Mouse (Mus musculus): ENCODE data around the gene Gm3182. TPM values are rescaled to one million over a fixed set of nuclear protein-coding genes. Genes with fewer than 3 reads are reported as not detected.
"Not testable (repeated sequence)": the region's sequence is repeated elsewhere in the genome, so short reads cannot be mapped to it uniquely, and the experiment has no call there.

Gm3182 gene
- not detected in 2 replicates for polyA plus RNA-seq (2012; rRNA removed)

GRCm38 (mm10) chr14:4481445-4481844, at the start of gene Gm3182:
TSS of gene Gm3182 (plus strand) at chr14:4481745.
- 85% methylated on average over 1 of the region's 2 CpGs for WGBS
- H3K4me1 ChIP-seq (ENCODE audit: control insufficient read depth, insufficient read depth, insufficient read length); H3K36me3 ChIP-seq (ENCODE audit: control insufficient read depth, insufficient read depth, low read length); H3K27ac ChIP-seq (ENCODE audit: insufficient read depth, low read length); H3K27me3 ChIP-seq (ENCODE audit: control insufficient read depth, insufficient read depth, low read length); H3K4me3 ChIP-seq (ENCODE audit: extremely low read depth, insufficient read depth, insufficient read length); DNase-seq (ENCODE audit: low read depth in 1 of 2, low spot score in 2 of 2): not testable (repeated sequence)

GRCm38 (mm10) chr14:4499425-4499824, 17.9 kb downstream of the Gm3182 start:
- not testable (repeated sequence) for H3K27ac ChIP-seq (ENCODE audit: insufficient read depth, low read length); DNase-seq (ENCODE audit: low read depth in 1 of 2, low spot score in 2 of 2); H3K4me1 ChIP-seq (ENCODE audit: control insufficient read depth, insufficient read depth, insufficient read length); H3K36me3 ChIP-seq (ENCODE audit: control insufficient read depth, insufficient read depth, low read length); H3K27me3 ChIP-seq (ENCODE audit: control insufficient read depth, insufficient read depth, low read length); H3K4me3 ChIP-seq (ENCODE audit: extremely low read depth, insufficient read depth, insufficient read length)
- WGBS = 10% methylated on average over 19 of the region's 25 CpGs

Other genes with a start within 250 kb of the Gm3182 start
- gene Gm3138, start 232.1 kb upstream of the Gm3182 start, polyA plus RNA-seq (2012; rRNA removed) = not detected in 2 replicates
- not detected in 2 replicates for gene Gm3149, start 164.5 kb upstream of the Gm3182 start, polyA plus RNA-seq (2012; rRNA removed)
- gene 2610042L04Rik, start 147.0 kb upstream of the Gm3182 start, polyA plus RNA-seq (2012; rRNA removed) = not detected in 2 replicates
- gene Gm3159, start 84.2 kb upstream of the Gm3182 start, polyA plus RNA-seq (2012; rRNA removed) = not detected in 2 replicates
- 0.05 TPM in 1 of 2 replicates, not detected in the other for gene Gm3164, start 66.3 kb upstream of the Gm3182 start, polyA plus RNA-seq (2012; rRNA removed)
- gene Gm3173, start 50.8 kb upstream of the Gm3182 start, polyA plus RNA-seq (2012; rRNA removed) = not detected in 2 replicates
- not detected in 2 replicates for gene Gm3047, start 73.7 kb downstream of the Gm3182 start, polyA plus RNA-seq (2012; rRNA removed)
- gene Gm8159, start 150.6 kb downstream of the Gm3182 start, polyA plus RNA-seq (2012; rRNA removed) = not detected in 2 replicates
- gene Gm3239, start 182.4 kb downstream of the Gm3182 start, polyA plus RNA-seq (2012; rRNA removed) = not detected in 2 replicates
- gene Gm7876, start 227.5 kb downstream of the Gm3182 start, polyA plus RNA-seq (2012; rRNA removed) = not detected in 2 replicates
- 0.11 TPM in 1 of 2 replicates, not detected in the other for gene Gm3252, start 245.0 kb downstream of the Gm3182 start, polyA plus RNA-seq (2012; rRNA removed)